Mouse (Mus musculus) bone marrow, adult 2 months (tissue): ENCODE measurements around the gene Trim69. TPM values are rescaled to one million over a fixed set of nuclear protein-coding genes. Genes with fewer than 3 reads are reported as not detected.

Source experiments
- H3K27ac ChIP-seq: fragments of 200-500 bp; 2 replicates; pipeline ENCODE4 v1.5.1; 2012; ENCODE audit warnings: low read depth, mild to moderate bottlenecking, control low read depth, inconsistent platforms, low read length; ENCODE audit not compliant: control insufficient read depth, poor library complexity, insufficient read depth
- H3K4me1 ChIP-seq: fragments of 200-500 bp; 2 replicates; pipeline ENCODE4 v1.6.1; 2011; ENCODE audit warnings: low read length; ENCODE audit not compliant: control insufficient read depth, insufficient read depth
- H3K4me3 ChIP-seq: fragments of 200-500 bp; replicated peaks from 2 replicates; pipeline ENCODE3; 2011; ENCODE audit warnings: mild to moderate bottlenecking, low read depth, low read length, control low read depth; ENCODE audit not compliant: control insufficient read depth
- CTCF ChIP-seq: fragments of 200-500 bp; IDR thresholded peaks from 2 replicates; pipeline ENCODE4 v1.5.1; 2011; ENCODE audit warnings: low read length, control low read depth; ENCODE audit not compliant: control insufficient read depth, insufficient read depth
- POLR2A ChIP-seq: fragments of 200-500 bp; IDR thresholded peaks from 2 replicates; pipeline ENCODE4 v1.6.1; 2011; ENCODE audit warnings: low read depth, mild to moderate bottlenecking, control low read depth, low read length, borderline replicate concordance; ENCODE audit not compliant: control insufficient read depth
- WGBS: fragments of 180-500 bp; shearing (Covaris S2); methylation state at CpG from one replicate; pipeline ENCODE4 v1.1.7; 2018; 5-methylcytosine and 5-hydroxymethylcytosine counted together
- polyA plus RNA-seq: library from polyadenylated mRNA; stranded (reverse); fragments of >200 nt; gene quantifications from 2 replicates; pipeline ENCODE4 v1.2.4, GENCODE M21; 2011; ENCODE audit warnings: low replicate concordance; ENCODE audit not compliant: missing spikeins, insufficient read depth, insufficient read length

Gene Trim69
- polyA plus RNA-seq, 1 experiment: not detected

DNA sequence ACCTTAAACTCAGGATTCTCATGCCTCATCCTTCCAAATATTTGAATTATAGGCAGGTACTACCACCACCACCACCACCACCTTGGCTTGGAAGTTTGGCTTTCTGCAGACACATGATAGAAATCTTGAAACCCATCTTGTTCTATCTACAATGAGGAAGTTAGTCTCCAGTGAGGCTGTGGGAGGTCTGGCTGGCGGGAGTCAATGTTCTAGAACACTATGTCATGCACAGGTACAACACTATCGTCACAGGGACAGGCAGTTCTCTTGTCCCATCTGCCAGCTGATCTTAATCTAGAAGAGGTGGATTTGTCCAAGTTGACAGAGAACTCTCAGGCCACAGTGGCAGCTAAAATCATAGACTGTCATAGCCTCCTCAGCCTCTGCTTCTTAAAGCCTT, 27.9 kb upstream of the Trim69 start:
- 29% methylated on average over 2 of the region's 2 CpGs for WGBS
- Histone ChIP-seq H3K4me1 (no peaks in the 10 kb centered on the region; the same call in 1 of the 2 replicates), H3K4me3 (no peak overlapping the region), H3K27ac (no peak overlapping the region)
- TF ChIP-seq CTCF (no peak), POLR2A (no peak)

DNA sequence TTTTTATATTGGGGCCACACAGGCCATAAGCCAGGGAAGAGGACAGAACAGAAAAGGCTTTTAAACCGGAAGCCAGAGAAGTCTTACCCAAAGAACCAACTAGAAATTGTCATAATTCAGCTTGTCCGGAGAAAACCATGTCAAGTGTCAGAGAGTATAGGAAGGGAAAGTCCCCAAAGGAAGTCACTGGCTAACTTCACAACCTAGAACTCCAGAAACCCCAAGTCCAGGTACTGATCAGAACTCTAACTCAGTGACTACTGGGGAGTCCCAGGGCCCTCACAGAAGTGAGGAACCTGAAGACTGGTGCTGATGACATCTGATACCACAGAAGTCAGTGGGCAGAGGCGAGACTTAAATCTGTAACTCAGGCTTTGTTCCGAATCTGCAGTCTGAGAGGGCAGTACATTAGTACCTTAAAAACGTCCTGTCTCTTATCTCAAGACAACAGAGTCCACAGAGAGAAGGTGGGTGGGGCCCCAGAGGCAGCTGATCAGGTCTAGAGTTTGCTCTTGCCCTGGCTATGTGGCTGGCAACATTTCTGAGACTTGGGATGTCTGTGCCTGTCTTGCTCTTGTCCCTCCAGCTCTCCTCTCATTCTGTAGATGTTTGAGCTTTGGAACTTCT, 22.5 kb upstream of the Trim69 start:
- no peaks in the 10 kb centered on the region; the same call in 1 of the 2 replicates for H3K4me1 ChIP-seq
- TF ChIP-seq POLR2A (no peak), CTCF (no peak)
- 23% methylated on average over 5 of the region's 5 CpGs for WGBS
- no peak overlapping the region for H3K4me3 ChIP-seq
- H3K27ac ChIP-seq: no peak overlapping the region

GRCm38 (mm10) chr2:122140815-122141214, 19.7 kb upstream of the Trim69 start:
- Histone ChIP-seq H3K4me3 (no peak overlapping the region), H3K27ac (no peak overlapping the region), H3K4me1 (no peaks in the 10 kb centered on the region; the same call in 1 of the 2 replicates)
- WGBS: 75% methylated on average over 2 of the region's 2 CpGs
- TF ChIP-seq CTCF (no peak), POLR2A (no peak)

GRCm38 (mm10) chr2:122141332-122141967, 19.1 kb upstream of the Trim69 start:
- TF ChIP-seq CTCF (no peak), POLR2A (no peak)
- Histone ChIP-seq H3K27ac (no peak overlapping the region), H3K4me1 (no peaks in the 10 kb centered on the region; the same call in 1 of the 2 replicates), H3K4me3 (no peak overlapping the region)
- 79% methylated on average over 5 of the region's 5 CpGs for WGBS

DNA sequence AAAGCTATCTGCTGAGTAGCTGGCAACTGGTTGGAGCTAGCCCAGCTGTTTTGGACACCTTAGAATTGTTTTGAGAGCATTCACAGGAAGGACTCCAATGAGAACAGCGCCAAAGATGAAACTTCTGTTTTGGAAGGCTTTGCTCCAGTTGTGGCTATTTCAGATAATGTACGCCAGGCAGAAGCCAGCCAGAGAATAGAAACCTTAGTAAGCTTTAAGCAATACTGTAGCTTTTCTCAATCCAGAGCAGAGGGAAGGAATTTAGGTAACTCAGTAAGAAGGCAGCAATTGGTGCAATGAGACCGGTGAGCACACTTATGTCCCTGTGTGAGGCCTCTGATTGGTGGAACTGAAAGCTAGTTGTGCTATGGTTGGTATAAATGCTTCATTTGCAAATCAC, 17.4 kb upstream of the Trim69 start:
- Histone ChIP-seq H3K4me3 (no peak overlapping the region), H3K4me1 (peaks cover 2% of the 10 kb centered on the region; the same call in 1 of the 2 replicates), H3K27ac (peak overlapping the region; percentile 23; the same call in 1 of the 2 replicates)
- TF ChIP-seq POLR2A: no peak
- WGBS: 58% methylated on average over 3 of the region's 3 CpGs

DNA sequence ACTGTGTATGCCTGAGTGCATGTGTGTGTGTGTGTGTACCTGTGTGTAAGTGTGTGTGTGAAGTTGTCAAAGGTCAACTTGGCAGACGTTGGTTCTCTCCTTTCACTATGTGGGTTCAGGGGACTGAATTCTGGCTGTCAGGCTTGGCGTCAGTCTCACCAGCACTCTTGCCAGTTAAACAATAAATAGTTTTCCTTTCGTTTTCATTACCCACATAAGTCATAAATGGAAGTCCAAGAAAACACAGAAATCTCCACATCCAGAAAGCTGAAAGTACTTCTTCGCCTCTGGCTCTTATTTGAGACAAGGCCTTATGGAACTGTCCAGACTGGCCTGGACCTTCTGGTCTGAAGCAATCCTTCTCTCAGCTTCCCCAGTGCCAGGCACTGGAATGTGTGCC, 14.7 kb upstream of the Trim69 start:
- Histone ChIP-seq H3K4me1 (peaks cover 2% of the 10 kb centered on the region; the same call in 1 of the 2 replicates), H3K27ac (no peak overlapping the region), H3K4me3 (no peak overlapping the region)
- 16% methylated on average over 4 of the region's 4 CpGs for WGBS
- no peak for TF ChIP-seq POLR2A
- TF ChIP-seq CTCF: no peak

DNA sequence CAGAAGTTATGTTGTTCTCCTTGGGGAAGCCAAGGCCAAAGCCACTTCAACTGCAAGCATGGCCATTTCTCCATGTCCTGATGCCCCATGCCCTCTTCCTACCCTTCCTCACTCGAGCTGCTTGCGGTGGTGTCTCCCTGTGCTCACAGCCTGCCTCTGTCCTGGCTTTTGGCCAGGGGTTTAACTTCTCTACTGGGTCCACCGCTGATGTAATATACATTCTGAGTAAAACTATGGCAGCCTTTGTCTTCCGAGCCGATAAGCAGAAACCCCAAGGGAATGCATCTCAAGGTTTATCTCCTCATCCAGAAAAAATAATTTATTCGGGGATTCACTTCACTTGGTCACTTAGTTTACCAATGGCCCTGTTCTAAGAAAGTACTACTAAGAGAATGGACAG, 13.8 kb upstream of the Trim69 start:
- peak overlapping the region; percentile 90 for H3K27ac ChIP-seq
- H3K4me3 ChIP-seq: peak overlapping the region; percentile 64

DNA sequence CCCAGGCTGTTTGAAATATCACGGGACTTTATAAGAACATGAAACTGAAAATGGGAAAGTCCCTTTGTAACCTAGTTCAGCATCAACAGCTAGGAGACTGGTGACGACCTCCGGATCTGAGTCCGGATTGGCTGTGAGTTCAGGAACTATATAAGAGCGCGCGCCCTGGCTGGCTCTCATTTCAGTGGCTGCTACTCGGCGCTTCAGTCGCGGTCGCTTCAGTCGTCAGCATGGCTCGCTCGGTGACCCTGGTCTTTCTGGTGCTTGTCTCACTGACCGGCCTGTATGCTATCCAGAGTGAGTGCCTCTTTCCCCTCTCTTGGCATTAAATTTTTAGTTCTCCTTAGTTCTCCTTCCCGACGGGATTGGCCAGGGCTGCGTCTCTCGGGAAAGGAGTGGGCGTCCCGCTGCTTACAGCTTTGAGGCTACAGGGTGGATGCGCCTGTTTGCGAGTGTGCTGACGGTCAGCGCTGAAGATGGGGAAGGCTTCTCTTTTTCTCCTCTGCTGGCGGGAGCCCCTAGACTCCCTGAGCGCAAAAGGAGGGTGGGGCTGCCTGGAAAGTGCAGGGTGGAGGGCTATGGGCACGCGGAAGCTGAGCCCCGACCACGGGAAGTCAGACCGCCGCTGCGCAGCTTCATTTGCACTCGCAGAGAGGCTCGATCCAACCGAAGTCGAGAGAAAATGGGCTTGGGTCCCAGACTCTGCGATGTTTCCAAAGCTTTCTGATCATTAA, 12.8 kb upstream of the Trim69 start, which contains the start of gene B2m:
Gene B2m, plus strand, starts transcription at position 179 of the 734 bp plus-strand sequence.
- Histone ChIP-seq H3K4me1 (peaks cover 6% of the 10 kb centered on the region; the same call in 1 of the 2 replicates), H3K27ac (peak within 1 kb of the TSS; percentile 96), H3K4me3 (peak within 1 kb of the TSS; percentile 86)
- TF ChIP-seq CTCF (no peak), POLR2A (peak; percentile 100)
- WGBS: under 1% methylated on average over 40 of the region's 40 CpGs

More for the DNA sequence above, 13.8 kb upstream of the Trim69 start:
- peaks cover 4% of the 10 kb centered on the region; the same call in 1 of the 2 replicates for H3K4me1 ChIP-seq
- no peak for TF ChIP-seq CTCF
- TF ChIP-seq POLR2A: 0 out of 2 replicates have a peak, but pooled peaks have one; percentile 21
- WGBS: 10% methylated on average over 6 of the region's 6 CpGs
